Mouse (Mus musculus) layer of hippocampus, adult 2 months (tissue): ENCODE data around the gene Aff3. TPM values are rescaled to one million over a fixed set of nuclear protein-coding genes. Genes with fewer than 3 reads are reported as not detected.

Experiments used
- DNase-seq, 2 experiments: peaks; one replicate each; pipeline ENCODE4 v3.0.0; 2022; ENCODE audit warnings: low spot score in 2 of 2
- H3K27ac ChIP-seq: fragments of 200-600 bp; 2 replicates; pipeline ENCODE4 v1.8.1; 2022
- H3K4me3 ChIP-seq: fragments of 200-600 bp; 2 replicates; pipeline ENCODE4 v1.8.1; 2022; ENCODE audit warnings: mild to moderate bottlenecking
- CTCF ChIP-seq: fragments of 200-600 bp; conservative IDR thresholded peaks from 2 replicates; pipeline ENCODE4 v1.8.1; 2022; ENCODE audit warnings: antibody characterized with exemption, mild to moderate bottlenecking, moderate library complexity
- total RNA-seq, 2 experiments: library from RNA; stranded (reverse); gene quantifications; 2 replicates each; pipeline ENCODE4 v1.2.3; 2021

Aff3 gene
- total RNA-seq, 2 experiments from 2014 or later, result 108 to 117 TPM

GRCm38 (mm10) chr1:38470817-38471216 lies 193.9 kb downstream of the Aff3 start:
- H3K4me3 ChIP-seq, result no peak overlapping the region
- H3K27ac ChIP-seq, result no peak overlapping the region
- DNase-seq, result no peak
- TF ChIP-seq CTCF, result no peak

- DNase-seq, result peak in 1 of 2 experiments; percentile 19
- Histone ChIP-seq H3K27ac (no peak overlapping the region), H3K4me3 (no peak overlapping the region)
- no peak for TF ChIP-seq CTCF
These were observed 194.6 kb downstream of the Aff3 start for GRCm38 (mm10) chr1:38470166-38470565.

GRCm38 (mm10) chr1:38467305-38468083 lies 197.3 kb downstream of the Aff3 start:
- no peak overlapping the region for H3K4me3 ChIP-seq
- no peak for DNase-seq
- no peak for TF ChIP-seq CTCF
- no peak overlapping the region for H3K27ac ChIP-seq

- H3K27ac ChIP-seq, result no peak overlapping the region
- DNase-seq, result no peak
- no peak overlapping the region for H3K4me3 ChIP-seq
- no peak for TF ChIP-seq CTCF
These were observed 208.0 kb downstream of the Aff3 start for GRCm38 (mm10) chr1:38456719-38457269.

GRCm38 (mm10) chr1:38454921-38455320 lies 209.8 kb downstream of the Aff3 start:
- TF ChIP-seq CTCF, result no peak
- Histone ChIP-seq H3K27ac (no peak overlapping the region), H3K4me3 (no peak overlapping the region)
- DNase-seq, result no peak

- DNase-seq, result no peak
- Histone ChIP-seq H3K27ac (0 out of 2 replicates have a peak overlapping the region, but pooled peaks have one; percentile 36), H3K4me3 (no peak overlapping the region)
- TF ChIP-seq CTCF, result no peak
These were observed 213.4 kb downstream of the Aff3 start for GRCm38 (mm10) chr1:38451367-38451766.

GRCm38 (mm10) chr1:38450677-38451076 lies 214.1 kb downstream of the Aff3 start:
- DNase-seq, result peak; percentile 62 to 75
- Histone ChIP-seq H3K27ac (peak overlapping the region; percentile 36; the same call in 1 of the 2 replicates), H3K4me3 (no peak overlapping the region; the same call in 1 of the 2 replicates)
- TF ChIP-seq CTCF, result peak; percentile 48

GRCm38 (mm10) chr1:38449816-38450478 lies 214.8 kb downstream of the Aff3 start:
- no peak for DNase-seq
- H3K4me3 ChIP-seq, result no peak overlapping the region
- no peak for TF ChIP-seq CTCF
- H3K27ac ChIP-seq, result peak overlapping the region; percentile 36; the same call in 1 of the 2 replicates

GRCm38 (mm10) chr1:38448854-38449253 lies 215.9 kb downstream of the Aff3 start:
- no peak for DNase-seq
- Histone ChIP-seq H3K4me3 (no peak overlapping the region), H3K27ac (no peak overlapping the region)
- TF ChIP-seq CTCF, result no peak

- Histone ChIP-seq H3K4me3 (no peak overlapping the region), H3K27ac (no peak overlapping the region; the same call in 1 of the 2 replicates)
- DNase-seq, result no peak
- TF ChIP-seq CTCF, result no peak
These were observed 217.2 kb downstream of the Aff3 start for GRCm38 (mm10) chr1:38447581-38447980.

- peak overlapping the region; percentile 47; the same call in 1 of the 2 replicates for H3K27ac ChIP-seq
These were observed 218.5 kb downstream of the Aff3 start for GRCm38 (mm10) chr1:38446152-38446820.

GRCm38 (mm10) chr1:38442887-38443286 lies 221.9 kb downstream of the Aff3 start:
- TF ChIP-seq CTCF, result no peak
- Histone ChIP-seq H3K27ac (no peak overlapping the region), H3K4me3 (no peak overlapping the region)
- DNase-seq, result no peak

More at GRCm38 (mm10) chr1:38446152-38446820, 218.5 kb downstream of the Aff3 start:
- TF ChIP-seq CTCF, result no peak
- no peak overlapping the region for H3K4me3 ChIP-seq
- peak in 1 of 2 experiments; percentile 23 for DNase-seq

- no peak for TF ChIP-seq CTCF
- no peak for DNase-seq
- Histone ChIP-seq H3K4me3 (no peak overlapping the region), H3K27ac (no peak overlapping the region)
These were observed 222.3 kb downstream of the Aff3 start for GRCm38 (mm10) chr1:38442479-38442878.
